Mouse (Mus musculus) kidney, embryonic 16.5 days (tissue): ENCODE measurements at regions not wholly inside any gene's neighbourhood (a gene's known extent, or its start where the extent isn't known, plus 50 kb on each side); places are given as distances from the start of the nearest gene placed in this dataset.
"Not testable (repeated sequence)": the region's sequence is repeated elsewhere in the genome, so short reads cannot be mapped to it uniquely, and the experiment has no call there.

Source experiments
- ATAC-seq: fragments of 200-750 bp; cut with Nextera tagmentation; 2 replicates; pipeline ENCODE4 v1.8.0; 2017; ENCODE audit warnings: moderate TSS enrichment; ENCODE audit not compliant: low FRiP score, low TSS enrichment
- H3K27ac ChIP-seq: fragments of 300-500 bp; sonication (generic); 2 replicates; pipeline ENCODE4 v1.5.1; 2014; ENCODE audit warnings: low read length
- H3K27me3 ChIP-seq: fragments of 300-500 bp; sonication (generic); 2 replicates; pipeline ENCODE4 v1.6.1; 2014; ENCODE audit warnings: low read length, control low read depth, mixed read lengths; ENCODE audit not compliant: insufficient read depth
- H3K36me3 ChIP-seq: fragments of 300-500 bp; sonication (generic); 2 replicates; pipeline ENCODE4 v1.6.1; 2014; ENCODE audit warnings: low read length, control low read depth, mixed read lengths; ENCODE audit not compliant: insufficient read depth
- H3K4me1 ChIP-seq: fragments of 300-500 bp; sonication (generic); 2 replicates; pipeline ENCODE4 v1.6.1; 2014; ENCODE audit warnings: low read length, control low read depth, mixed read lengths; ENCODE audit not compliant: insufficient read depth
- H3K4me2 ChIP-seq: fragments of 300-500 bp; sonication (generic); replicated peaks from 2 replicates; pipeline ENCODE4 v1.6.1; 2014; ENCODE audit warnings: low read depth, low read length
- H3K4me3 ChIP-seq: fragments of 300-500 bp; sonication (generic); 2 replicates; pipeline ENCODE4 v1.5.1; 2014; ENCODE audit warnings: mild to moderate bottlenecking, low read length
- H3K9ac ChIP-seq: fragments of 300-500 bp; sonication (generic); replicated peaks from 2 replicates; pipeline ENCODE4 v1.6.1; 2014; ENCODE audit warnings: low read length
- H3K9me3 ChIP-seq: fragments of 300-500 bp; sonication (generic); 2 replicates; pipeline ENCODE4 v1.6.1; 2016; ENCODE audit warnings: low read length, control low read depth
- WGBS: fragments of 180-500 bp; shearing (Covaris S2); extraction: QIAGEN DNeasy Blood & Tissue Kit; methylation state at CpG from one replicate; pipeline ENCODE4 v1.1.7; 2014; 5-methylcytosine and 5-hydroxymethylcytosine counted together

- 81% methylated on average over 3 of the region's 3 CpGs for WGBS
- Histone ChIP-seq H3K27ac (no peak overlapping the region), H3K9me3 (no peaks in the 10 kb centered on the region), H3K36me3 (no peaks in the 10 kb centered on the region), H3K4me3 (no peak overlapping the region), H3K27me3 (no peaks in the 10 kb centered on the region), H3K9ac (no peak overlapping the region), H3K4me1 (no peaks in the 10 kb centered on the region), H3K4me2 (no peak overlapping the region)
- ATAC-seq: no peak
These were observed 254.8 kb upstream of the Arhgap42 start for GRCm38 (mm10) chr9:9493594-9494182.

DNA sequence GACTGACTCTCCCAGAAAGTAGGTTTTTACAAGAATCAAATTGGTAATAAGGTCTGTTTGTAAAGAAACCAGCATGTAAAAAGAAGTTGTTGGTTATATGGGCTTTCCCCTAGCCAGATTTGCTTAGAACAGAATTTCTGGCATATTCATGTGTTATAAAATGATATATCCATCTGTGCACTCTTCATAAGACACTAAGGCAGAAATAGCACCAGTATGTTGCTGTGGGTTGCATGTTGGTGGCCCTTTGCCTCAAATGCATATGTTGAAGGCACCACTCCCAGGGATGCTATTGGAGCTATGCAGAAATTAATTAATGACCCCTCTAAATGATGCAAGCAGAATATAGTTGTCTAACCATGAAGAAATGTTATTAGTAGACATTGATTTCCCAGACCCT, 238.2 kb upstream of the Arhgap42 start:
- no peak for ATAC-seq
- no peaks in the 10 kb centered on the region for H3K9me3 ChIP-seq
- H3K4me3 ChIP-seq: no peak overlapping the region
- no peaks in the 10 kb centered on the region for H3K36me3 ChIP-seq
- H3K4me1 ChIP-seq: no peaks in the 10 kb centered on the region
- H3K4me2 ChIP-seq: no peak overlapping the region
- H3K27me3 ChIP-seq: no peaks in the 10 kb centered on the region
- no peak overlapping the region for H3K27ac ChIP-seq
- H3K9ac ChIP-seq: no peak overlapping the region

DNA sequence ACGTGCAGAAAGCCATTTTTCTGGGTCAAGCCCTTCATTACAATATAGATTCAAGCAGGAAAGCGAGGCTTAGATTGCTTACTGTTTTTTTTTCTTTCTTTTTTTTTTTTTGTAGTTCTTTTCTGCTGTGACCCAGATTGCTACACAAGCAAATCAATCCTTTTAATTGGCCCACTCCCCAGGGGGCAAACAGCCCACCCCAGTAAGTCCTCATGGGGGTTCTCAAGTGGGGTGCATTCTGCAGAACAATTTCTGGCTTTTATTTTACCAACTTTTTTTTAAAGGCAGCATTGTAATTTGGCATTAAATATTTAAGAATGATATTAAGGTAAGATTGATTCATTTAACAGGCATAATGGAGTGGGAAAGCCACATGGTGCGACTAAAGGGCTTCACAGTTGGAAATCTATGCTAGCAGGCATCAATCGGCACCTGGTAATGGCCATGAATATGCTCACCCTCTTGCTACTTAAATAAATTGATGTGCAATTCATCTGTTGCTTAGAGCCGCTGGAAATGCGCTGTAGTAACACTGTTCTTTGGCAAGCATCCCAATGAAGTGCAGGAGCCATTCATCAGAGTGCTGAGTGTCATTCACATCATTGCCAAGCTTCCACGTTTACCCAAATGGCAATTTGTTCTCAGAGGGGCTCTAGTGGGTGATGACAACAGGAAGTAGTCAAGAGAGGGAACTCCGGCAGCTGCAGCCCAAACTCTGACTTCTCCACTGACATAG, 236.3 kb upstream of the Arhgap42 start:
- Histone ChIP-seq H3K9ac (no peak overlapping the region), H3K4me3 (no peak overlapping the region), H3K4me2 (no peak overlapping the region), H3K9me3 (no peaks in the 10 kb centered on the region), H3K36me3 (no peaks in the 10 kb centered on the region), H3K27ac (no peak overlapping the region), H3K27me3 (no peaks in the 10 kb centered on the region), H3K4me1 (no peaks in the 10 kb centered on the region)
- ATAC-seq: no peak
- whole genome bisulfite sequencing: 49% methylated on average over 8 of the region's 8 CpGs

- Histone ChIP-seq H3K27ac (no peak overlapping the region), H3K27me3 (no peaks in the 10 kb centered on the region), H3K36me3 (no peaks in the 10 kb centered on the region), H3K4me3 (no peak overlapping the region), H3K4me2 (no peak overlapping the region), H3K9ac (no peak overlapping the region), H3K9me3 (no peaks in the 10 kb centered on the region), H3K4me1 (no peaks in the 10 kb centered on the region)
- 84% methylated on average over 1 of the region's 1 CpGs for WGBS
- no peak for ATAC-seq
These were observed 205.3 kb upstream of the Arhgap42 start for GRCm38 (mm10) chr9:9444213-9444612.

DNA sequence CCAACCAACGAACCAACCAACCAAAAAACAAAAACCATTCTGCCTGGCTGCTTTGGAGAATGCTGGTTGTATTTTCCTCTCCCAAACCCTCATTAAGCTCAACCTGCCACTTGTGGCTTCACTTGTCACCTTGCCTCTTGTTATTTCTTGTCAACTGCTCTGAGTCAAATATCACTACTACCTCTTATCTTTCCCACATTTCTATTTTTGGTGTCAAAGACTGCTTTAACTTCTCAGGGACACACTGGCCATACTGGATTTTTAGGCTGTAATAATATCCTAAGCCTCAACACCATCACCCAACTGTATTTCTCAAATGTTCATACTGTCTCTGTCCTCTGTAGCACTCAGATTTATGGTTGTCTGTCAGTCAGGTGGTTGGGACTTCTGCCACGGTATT, 181.4 kb upstream of the Arhgap42 start:
- Histone ChIP-seq H3K36me3 (no peaks in the 10 kb centered on the region), H3K9ac (no peak overlapping the region), H3K9me3 (no peaks in the 10 kb centered on the region), H3K4me1 (no peaks in the 10 kb centered on the region), H3K27me3 (no peaks in the 10 kb centered on the region), H3K27ac (no peak overlapping the region), H3K4me2 (no peak overlapping the region), H3K4me3 (no peak overlapping the region)
- WGBS: 75% methylated on average over 2 of the region's 2 CpGs
- no peak for ATAC-seq

DNA sequence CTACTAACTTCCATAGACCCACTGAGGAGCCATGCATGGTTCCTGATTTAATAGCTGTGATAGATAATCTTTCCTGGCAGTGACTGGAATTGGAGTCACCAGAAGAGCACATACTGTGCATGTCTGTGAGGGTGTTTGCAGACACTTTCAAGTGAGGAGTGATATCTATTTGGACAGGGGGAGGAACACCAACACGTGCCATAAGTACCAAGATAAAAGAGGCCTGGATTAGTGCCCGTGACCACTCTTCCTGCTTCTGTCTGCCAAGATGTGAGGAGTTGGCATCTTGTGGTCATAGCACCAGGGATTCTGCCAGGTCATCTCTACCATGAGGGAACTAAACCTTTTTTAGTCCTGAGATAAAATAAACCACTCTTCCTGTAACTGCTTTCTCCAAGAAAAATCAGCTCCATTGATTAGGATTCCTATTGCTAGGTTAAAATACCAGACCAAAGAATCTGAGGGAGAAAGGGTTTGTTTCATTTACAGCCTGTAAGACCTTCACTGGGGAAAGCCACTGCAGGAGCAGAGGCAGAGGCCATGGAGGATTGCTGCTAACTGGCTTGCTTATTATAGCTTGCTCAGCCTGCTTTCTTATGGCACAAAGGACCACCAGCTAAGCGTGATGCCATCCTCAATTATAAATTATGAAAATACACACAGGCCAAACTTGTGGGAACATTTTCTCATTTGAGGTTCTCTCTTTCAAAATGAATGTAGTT, 173.7 kb upstream of the Arhgap42 start:
- 63% methylated on average over 3 of the region's 3 CpGs for WGBS
- no peak overlapping the region for H3K4me2 ChIP-seq
- no peak for ATAC-seq
- no peaks in the 10 kb centered on the region for H3K27me3 ChIP-seq
- no peak overlapping the region for H3K27ac ChIP-seq
- H3K4me3 ChIP-seq: no peak overlapping the region
- no peaks in the 10 kb centered on the region for H3K36me3 ChIP-seq
- H3K9ac ChIP-seq: no peak overlapping the region
- H3K4me1 ChIP-seq: no peaks in the 10 kb centered on the region
- no peaks in the 10 kb centered on the region for H3K9me3 ChIP-seq

DNA sequence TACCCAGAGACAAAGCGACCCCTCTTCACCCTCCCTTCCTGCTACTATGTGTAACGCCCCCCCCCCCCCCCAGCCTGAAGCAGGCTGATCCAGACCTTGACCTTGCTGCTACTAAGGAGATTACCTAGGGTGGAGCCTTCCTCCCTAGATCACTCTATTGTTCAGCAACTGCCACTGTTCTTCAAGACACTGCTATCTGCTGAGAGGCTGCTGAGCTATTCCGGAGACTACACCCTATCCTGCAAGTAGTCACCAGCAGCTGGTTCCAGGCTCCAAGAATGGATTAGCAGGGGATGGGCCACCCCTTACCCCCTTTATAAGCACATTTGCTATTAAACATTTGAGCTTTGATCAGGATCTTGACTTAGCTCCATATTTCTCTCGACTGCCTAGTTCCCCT, 155.3 kb upstream of the Arhgap42 start:
- H3K27ac ChIP-seq, ATAC-seq, H3K27me3 ChIP-seq, H3K4me1 ChIP-seq, H3K9me3 ChIP-seq, H3K4me2 ChIP-seq, H3K36me3 ChIP-seq, H3K4me3 ChIP-seq, H3K9ac ChIP-seq: not testable (repeated sequence)
- 77% methylated on average over 4 of the region's 4 CpGs for WGBS

DNA sequence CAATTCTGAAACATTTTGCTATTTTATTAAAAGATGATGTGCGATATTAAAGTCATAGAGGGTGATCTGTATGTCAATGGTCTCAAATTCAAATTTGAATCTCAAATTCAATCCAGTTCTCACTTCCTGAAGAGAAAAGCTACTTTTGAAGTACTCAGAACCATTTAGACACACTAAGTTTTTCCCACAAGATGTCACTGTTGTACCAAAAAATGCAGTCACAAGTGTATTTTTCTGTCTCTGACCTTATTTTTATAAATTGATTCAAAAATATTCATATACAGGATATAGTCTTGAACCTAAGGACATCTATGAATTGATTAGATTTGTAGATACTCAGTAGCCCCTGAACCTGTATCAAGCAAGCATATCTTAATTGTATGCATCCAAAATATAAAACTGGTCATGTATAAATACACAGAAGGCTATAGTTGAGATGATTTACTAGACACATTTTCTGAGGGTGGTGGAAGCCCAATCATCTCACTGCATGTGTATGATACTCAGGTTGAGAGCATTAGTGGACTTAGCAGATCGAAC, 137.8 kb upstream of the Arhgap42 start:
- Histone ChIP-seq H3K9me3 (no peaks in the 10 kb centered on the region), H3K4me2 (no peak overlapping the region), H3K4me1 (no peaks in the 10 kb centered on the region), H3K27me3 (no peaks in the 10 kb centered on the region), H3K9ac (no peak overlapping the region), H3K36me3 (no peaks in the 10 kb centered on the region), H3K4me3 (no peak overlapping the region), H3K27ac (no peak overlapping the region)
- no peak for ATAC-seq
- WGBS: 74% methylated on average over 2 of the region's 2 CpGs

- H3K9ac ChIP-seq: no peak overlapping the region
- no peaks in the 10 kb centered on the region for H3K27me3 ChIP-seq
- H3K36me3 ChIP-seq: no peaks in the 10 kb centered on the region
- ATAC-seq: peak; percentile 72; the same call in 1 of the 2 replicates
- H3K4me1 ChIP-seq: no peaks in the 10 kb centered on the region
- 26% methylated on average over 3 of the region's 3 CpGs for WGBS
- H3K4me2 ChIP-seq: no peak overlapping the region
- H3K9me3 ChIP-seq: no peaks in the 10 kb centered on the region
- H3K27ac ChIP-seq: no peak overlapping the region
- H3K4me3 ChIP-seq: no peak overlapping the region
These were observed 136.5 kb upstream of the Arhgap42 start for GRCm38 (mm10) chr9:9375304-9375904.
